Mouse (Mus musculus) liver, embryonic 16.5 days (tissue): Measurements from ENCODE around the gene Tomm34. TPM values are rescaled to one million over a fixed set of nuclear protein-coding genes. Genes with fewer than 3 reads are reported as not detected.
"Not testable (repeated sequence)": the region's sequence is repeated elsewhere in the genome, so short reads cannot be mapped to it uniquely, and the experiment has no call there.

Experiments used
- ATAC-seq: fragments of 200-750 bp; cut with Nextera tagmentation; 2 replicates; pipeline ENCODE4 v1.8.0; 2017; ENCODE audit warnings: low read depth, mild to moderate bottlenecking, moderate number of reproducible peaks, moderate library complexity
- H3K27ac ChIP-seq: fragments of 300-500 bp; sonication (generic); 2 replicates; pipeline ENCODE4 v1.5.1; 2014; ENCODE audit warnings: mild to moderate bottlenecking, low read length
- H3K27me3 ChIP-seq: fragments of 300-500 bp; sonication (generic); 2 replicates; pipeline ENCODE4 v1.6.1; 2014; ENCODE audit warnings: low read depth, low read length, mixed read lengths; ENCODE audit not compliant: control insufficient read depth, insufficient read depth
- H3K36me3 ChIP-seq: fragments of 300-500 bp; sonication (generic); 2 replicates; pipeline ENCODE4 v1.6.1; 2014; ENCODE audit warnings: mild to moderate bottlenecking; ENCODE audit not compliant: control insufficient read depth, insufficient read depth
- H3K4me1 ChIP-seq: fragments of 300-500 bp; sonication (generic); 2 replicates; pipeline ENCODE4 v1.6.1; 2014; ENCODE audit warnings: low read depth, low read length, mixed read lengths; ENCODE audit not compliant: control insufficient read depth
- H3K4me2 ChIP-seq: fragments of 300-500 bp; sonication (generic); 2 replicates; pipeline ENCODE4 v1.6.1; 2014; ENCODE audit warnings: low read depth, low read length, mixed read lengths
- H3K4me3 ChIP-seq: fragments of 300-500 bp; sonication (generic); 2 replicates; pipeline ENCODE4 v1.5.1; 2014; ENCODE audit warnings: low read depth, mild to moderate bottlenecking, low read length
- H3K9ac ChIP-seq: fragments of 300-500 bp; sonication (generic); 2 replicates; pipeline ENCODE4 v1.6.1; 2014; ENCODE audit warnings: low read depth, low read length
- H3K9me3 ChIP-seq: fragments of 300-500 bp; sonication (generic); replicated peaks from 2 replicates; pipeline ENCODE4 v1.6.1; 2016; ENCODE audit warnings: low read length; ENCODE audit not compliant: control insufficient read depth
- WGBS: fragments of 180-500 bp; shearing (Covaris S2); extraction: QIAGEN DNeasy Blood & Tissue Kit; methylation state at CpG from one replicate; pipeline ENCODE4 v1.1.7; 2014; ENCODE audit not compliant: insufficient replicate concordance; 5-methylcytosine and 5-hydroxymethylcytosine counted together
- polyA plus RNA-seq: library from polyadenylated mRNA; unstranded; fragments of >200 nt; fragmentation: Nextera tagmentation; extraction: Ambion mirVana; gene quantifications from 2 replicates; pipeline ENCODE4 v1.2.1, GENCODE M21; 2015

Gene Tomm34
- polyA plus RNA-seq, 1 experiment from 2014 or later: 16.9 TPM

- not testable (repeated sequence) for H3K36me3 ChIP-seq, H3K27me3 ChIP-seq, H3K9ac ChIP-seq, ATAC-seq, H3K9me3 ChIP-seq
- H3K4me1 ChIP-seq: peaks cover 30% of the 10 kb centered on the region
- peak overlapping the region; percentile 94 for H3K4me3 ChIP-seq
- WGBS: 74% methylated on average over 11 of the region's 11 CpGs
- H3K4me2 ChIP-seq: peak overlapping the region; percentile 93
- H3K27ac ChIP-seq: peak overlapping the region; percentile 10; the same call in 1 of the 2 replicates
Measured at GRCm38 (mm10) chr2:164071437-164071820, 460 bp upstream of the Tomm34 start.

DNA sequence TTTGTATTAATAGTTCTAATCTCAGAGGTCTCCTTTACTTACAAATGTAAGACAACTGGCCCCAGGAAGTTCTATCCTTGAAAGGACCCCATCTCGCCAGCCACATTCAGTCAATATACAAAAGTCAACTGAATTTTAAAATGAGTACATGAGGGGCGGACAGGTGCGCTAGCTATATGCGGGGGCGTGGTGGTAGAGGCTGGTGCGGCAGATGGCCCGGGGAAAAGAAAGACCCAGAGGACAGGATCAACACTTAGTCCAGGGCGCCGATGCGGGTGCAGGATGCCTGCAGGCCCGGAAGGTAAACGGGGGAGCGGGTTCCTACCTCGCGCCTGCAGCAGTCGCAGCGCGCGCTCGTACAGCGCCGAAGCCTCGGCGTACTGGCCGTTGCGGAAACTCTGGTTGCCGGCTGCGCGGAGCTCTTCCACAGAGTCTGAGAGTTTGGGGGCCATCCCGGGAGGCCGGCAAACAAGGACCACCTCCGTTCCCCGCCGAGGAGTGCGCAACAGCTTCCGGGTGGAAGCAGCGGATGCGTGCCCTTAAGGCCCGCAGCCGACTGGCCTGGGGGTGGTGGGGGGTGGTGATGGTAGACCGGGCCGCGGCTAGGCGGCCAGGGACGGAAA lies 716 bp downstream of the Tomm34 start, which contains the start of gene Stk4:
Gene Stk4, plus strand, starts transcription at position 181 of the 623 bp plus-strand sequence.
- Histone ChIP-seq H3K27me3 (no peaks in the 10 kb centered on the region), H3K9ac (peak within 1 kb of the TSS; percentile 87), H3K4me2 (peak within 1 kb of the TSS; percentile 93), H3K36me3 (peaks cover under 1% of the 10 kb centered on the region; the same call in 1 of the 2 replicates), H3K4me3 (peak within 1 kb of the TSS; percentile 94), H3K9me3 (no peaks in the 10 kb centered on the region), H3K4me1 (peaks cover 25% of the 10 kb centered on the region), H3K27ac (peak within 1 kb of the TSS; percentile 67)
- no peak; the same call in 1 of the 2 replicates for ATAC-seq
- WGBS: under 1% methylated on average over 45 of the region's 45 CpGs

DNA sequence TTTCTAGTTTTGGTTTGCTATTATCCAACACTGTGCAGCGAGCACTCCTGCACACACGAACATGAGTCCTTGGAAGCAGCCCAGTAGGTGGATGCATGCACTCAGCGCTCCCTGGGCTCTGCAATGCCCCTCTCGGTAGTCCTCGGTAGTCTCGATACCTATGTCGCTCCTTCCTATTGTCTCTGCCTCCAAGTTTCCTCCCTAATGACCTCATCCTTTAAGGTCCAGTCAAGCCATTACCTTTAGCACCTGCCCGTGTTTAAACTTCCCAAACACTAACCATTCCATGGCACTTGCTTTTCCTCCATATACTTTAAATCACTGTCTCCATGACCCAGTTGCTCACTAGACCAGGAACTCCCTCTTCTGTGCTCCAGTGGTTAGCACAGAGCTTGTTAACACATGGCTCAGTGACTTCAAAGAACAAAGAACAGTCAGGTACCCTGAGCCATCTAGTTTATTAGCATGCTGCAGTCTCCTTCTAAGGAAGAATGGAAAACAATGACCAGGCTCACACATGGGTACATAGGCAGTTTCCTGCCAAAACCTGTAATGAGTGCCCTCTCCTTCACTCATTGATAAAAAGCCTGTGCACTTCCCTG lies 11.2 kb downstream of the Tomm34 start:
- Histone ChIP-seq H3K4me2 (no peak overlapping the region), H3K9me3 (no peaks in the 10 kb centered on the region), H3K27ac (no peak overlapping the region), H3K4me1 (no peaks in the 10 kb centered on the region), H3K4me3 (no peak overlapping the region), H3K27me3 (no peaks in the 10 kb centered on the region), H3K9ac (no peak overlapping the region), H3K36me3 (peaks cover 22% of the 10 kb centered on the region)
- no peak for ATAC-seq
- WGBS: 86% methylated on average over 8 of the region's 8 CpGs

DNA sequence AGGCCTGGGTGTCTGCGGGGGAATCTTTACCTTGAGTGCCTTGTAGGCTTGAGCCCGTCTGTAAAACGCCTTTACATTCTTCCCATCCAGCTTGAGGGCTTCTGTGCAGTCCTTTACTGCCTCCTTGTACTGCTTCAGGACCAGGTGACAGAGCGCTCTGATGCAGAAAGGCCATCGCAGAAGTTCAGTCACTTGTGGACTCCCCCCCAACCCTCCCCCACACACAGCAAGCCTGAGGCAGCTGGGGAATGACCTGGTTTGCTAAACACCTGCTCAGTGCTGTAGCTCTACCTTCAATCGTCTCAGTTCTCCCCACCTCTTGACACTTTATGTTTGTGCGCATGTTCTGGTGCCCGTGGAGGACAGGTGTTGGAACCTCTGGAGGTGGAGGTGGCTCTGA lies 16.3 kb downstream of the Tomm34 start:
- Histone ChIP-seq H3K27me3 (no peaks in the 10 kb centered on the region), H3K4me3 (no peak overlapping the region), H3K36me3 (peaks cover 19% of the 10 kb centered on the region), H3K9ac (no peak overlapping the region), H3K27ac (no peak overlapping the region), H3K4me2 (no peak overlapping the region), H3K4me1 (no peaks in the 10 kb centered on the region), H3K9me3 (no peaks in the 10 kb centered on the region)
- ATAC-seq: no peak
- WGBS: 79% methylated on average over 8 of the region's 8 CpGs

DNA sequence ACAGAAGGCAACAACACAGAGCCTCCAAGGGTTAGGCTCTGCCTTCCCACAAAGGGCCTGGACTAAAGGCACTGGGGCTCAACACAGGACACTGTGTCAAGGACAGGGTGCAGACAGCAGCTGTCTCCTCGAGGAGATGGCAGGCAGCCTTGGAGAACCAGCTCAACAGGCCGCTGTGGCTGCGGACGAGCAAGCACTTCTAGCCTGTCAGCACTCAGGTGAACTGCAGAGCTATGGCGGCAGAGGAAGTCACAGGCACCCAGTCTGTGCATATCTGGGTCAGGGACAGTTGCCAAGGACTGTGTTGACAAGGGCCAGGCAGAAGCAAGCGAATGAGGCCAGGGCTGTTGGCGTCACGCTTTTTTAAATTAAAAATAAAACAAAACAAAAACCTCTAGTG lies 17.2 kb downstream of the Tomm34 start:
- Histone ChIP-seq H3K36me3 (peaks cover 19% of the 10 kb centered on the region), H3K27ac (no peak overlapping the region), H3K9ac (no peak overlapping the region), H3K4me1 (no peaks in the 10 kb centered on the region), H3K4me3 (no peak overlapping the region), H3K27me3 (no peaks in the 10 kb centered on the region), H3K4me2 (no peak overlapping the region), H3K9me3 (no peaks in the 10 kb centered on the region)
- no peak for ATAC-seq
- 76% methylated on average over 8 of the region's 8 CpGs for WGBS

- Histone ChIP-seq H3K27me3 (no peaks in the 10 kb centered on the region), H3K27ac (no peak overlapping the region), H3K4me2 (peak overlapping the region; percentile 59), H3K4me1 (peaks cover 3% of the 10 kb centered on the region; the same call in 1 of the 2 replicates), H3K4me3 (peak overlapping the region; percentile 37), H3K9ac (no peak overlapping the region), H3K36me3 (no peaks in the 10 kb centered on the region), H3K9me3 (no peaks in the 10 kb centered on the region)
- 2% methylated on average over 13 of the region's 16 CpGs for WGBS
- ATAC-seq: peak; percentile 77
Measured at GRCm38 (mm10) chr2:164047197-164047690, 23.7 kb downstream of the Tomm34 start.

GRCm38 (mm10) chr2:164041523-164041922 lies 29.4 kb downstream of the Tomm34 start:
- no peaks in the 10 kb centered on the region for H3K4me1 ChIP-seq
- no peak overlapping the region for H3K9ac ChIP-seq
- no peaks in the 10 kb centered on the region for H3K9me3 ChIP-seq
- H3K36me3 ChIP-seq: no peaks in the 10 kb centered on the region
- WGBS: 60% methylated on average over 2 of the region's 2 CpGs
- H3K27ac ChIP-seq: no peak overlapping the region
- ATAC-seq: no peak
- no peak overlapping the region for H3K4me3 ChIP-seq
- no peaks in the 10 kb centered on the region for H3K27me3 ChIP-seq
- H3K4me2 ChIP-seq: no peak overlapping the region

DNA sequence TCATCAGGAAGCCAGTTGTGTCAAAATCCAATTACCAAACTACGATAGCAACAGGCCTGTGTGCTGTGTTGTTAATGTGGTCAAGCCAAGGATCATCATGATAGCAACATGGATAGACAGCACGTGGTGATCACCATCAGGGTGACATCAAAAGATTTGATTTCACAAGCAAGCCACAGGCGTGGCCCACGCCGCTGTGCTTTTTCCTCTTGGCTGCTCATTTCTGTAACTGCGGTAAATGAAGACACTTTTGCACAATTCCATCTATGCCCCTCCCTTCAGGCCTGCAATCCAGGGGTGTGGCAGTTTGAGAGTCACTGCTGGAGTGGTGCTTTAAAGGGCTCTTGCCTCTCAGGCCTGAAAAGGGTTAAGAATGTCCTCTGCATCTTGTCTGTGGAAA lies 30.0 kb downstream of the Tomm34 start:
- Histone ChIP-seq H3K4me1 (no peaks in the 10 kb centered on the region), H3K9ac (no peak overlapping the region), H3K27me3 (no peaks in the 10 kb centered on the region), H3K36me3 (no peaks in the 10 kb centered on the region), H3K4me3 (no peak overlapping the region), H3K4me2 (no peak overlapping the region), H3K27ac (no peak overlapping the region), H3K9me3 (no peaks in the 10 kb centered on the region)
- 68% methylated on average over 6 of the region's 6 CpGs for WGBS
- ATAC-seq: peak; percentile 26; the same call in 1 of the 2 replicates

DNA sequence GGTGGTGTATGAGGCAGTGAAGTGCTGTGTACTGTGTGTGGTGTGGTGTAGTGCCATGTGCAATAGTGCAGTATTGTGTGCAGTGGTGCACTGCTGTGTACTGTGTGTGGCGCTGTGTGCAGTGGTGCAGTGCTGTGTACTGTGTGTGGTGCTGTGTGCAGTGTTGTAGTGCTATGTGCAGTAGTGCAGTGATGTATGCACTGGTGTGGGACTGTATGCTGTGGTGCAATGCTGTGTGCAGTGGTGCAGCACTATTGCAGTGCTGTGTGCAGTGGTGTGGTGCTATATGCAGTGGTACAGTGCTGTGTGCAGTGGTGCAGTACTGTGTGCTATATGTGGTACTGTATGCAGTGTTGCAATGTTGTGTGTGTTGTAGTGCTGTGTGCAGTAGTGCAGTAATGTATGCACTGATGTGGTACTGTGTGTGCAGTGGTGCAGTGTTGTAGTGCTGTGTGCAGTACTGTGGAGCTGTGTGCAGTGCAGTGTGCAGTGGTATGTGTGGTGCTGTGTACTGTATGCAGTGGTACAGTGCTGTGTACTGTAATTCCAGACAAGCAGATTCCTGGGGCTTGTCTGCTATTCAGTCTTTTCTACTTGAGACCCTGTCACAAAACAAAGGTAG lies 32.5 kb downstream of the Tomm34 start:
- H3K27me3 ChIP-seq: no peaks in the 10 kb centered on the region
- H3K36me3 ChIP-seq: no peaks in the 10 kb centered on the region
- H3K4me3 ChIP-seq: no peak overlapping the region
- H3K9ac ChIP-seq: no peak overlapping the region
- H3K27ac ChIP-seq: no peak overlapping the region
- WGBS: 59% methylated on average over 1 of the region's 1 CpGs
- H3K4me1 ChIP-seq: no peaks in the 10 kb centered on the region
- peak; percentile 24 for ATAC-seq
- no peak overlapping the region for H3K4me2 ChIP-seq
- no peaks in the 10 kb centered on the region for H3K9me3 ChIP-seq
